Mouse (Mus musculus): ENCODE measurements around the gene Tm4sf5. TPM values are rescaled to one million over a fixed set of nuclear protein-coding genes. Genes with fewer than 3 reads are reported as not detected.
A peak's percentile ranks its signal among the peaks of the same experiment; 100 is the strongest.

The Tm4sf5 gene
- polyA plus RNA-seq, 1 experiment from 2014 or later, result 65.0 TPM

- WGBS, result 44% methylated on average over 2 of the region's 2 CpGs
- ATAC-seq (ENCODE audit: insufficient read depth, low FRiP score, low read depth), result no peak
- Histone ChIP-seq H3K36me3 (no peaks in the 10 kb centered on the region), H3K9me3 (no peaks in the 10 kb centered on the region), H3K4me3 (replicated peaks) (no peak overlapping the region), H3K4me2 (no peak overlapping the region), H3K4me1 (no peaks in the 10 kb centered on the region), H3K27me3 (replicated peaks) (no peaks in the 10 kb centered on the region), H3K9ac (no peak overlapping the region), H3K27ac (0 out of 2 replicates have a peak overlapping the region, but pooled peaks have one; percentile 31)
Observed at GRCm38 (mm10) chr11:70485498-70485897, 19.5 kb upstream of the Tm4sf5 start.

- H3K36me3 ChIP-seq, result no peaks in the 10 kb centered on the region
- 33% methylated on average over 4 of the region's 4 CpGs for WGBS
- no peak overlapping the region for H3K4me2 ChIP-seq
- H3K27ac ChIP-seq, result no peak overlapping the region
- no peak overlapping the region for H3K4me3 ChIP-seq (replicated peaks)
- H3K9ac ChIP-seq, result no peak overlapping the region
- no peaks in the 10 kb centered on the region for H3K4me1 ChIP-seq
- ATAC-seq (ENCODE audit: insufficient read depth, low FRiP score, low read depth), result no peak
- H3K9me3 ChIP-seq, result no peaks in the 10 kb centered on the region
- no peaks in the 10 kb centered on the region for H3K27me3 ChIP-seq (replicated peaks)
Observed at GRCm38 (mm10) chr11:70487816-70488215, 17.2 kb upstream of the Tm4sf5 start.

GRCm38 (mm10) chr11:70489138-70489537 is 15.9 kb upstream of the Tm4sf5 start:
- H3K27ac ChIP-seq, result no peak overlapping the region
- no peak overlapping the region for H3K4me2 ChIP-seq
- WGBS, result 88% methylated on average over 3 of the region's 3 CpGs
- no peak overlapping the region for H3K4me3 ChIP-seq (replicated peaks)
- no peaks in the 10 kb centered on the region for H3K9me3 ChIP-seq
- H3K36me3 ChIP-seq, result no peaks in the 10 kb centered on the region
- no peaks in the 10 kb centered on the region for H3K27me3 ChIP-seq (replicated peaks)
- H3K9ac ChIP-seq, result no peak overlapping the region
- no peaks in the 10 kb centered on the region for H3K4me1 ChIP-seq
- no peak for ATAC-seq (ENCODE audit: insufficient read depth, low FRiP score, low read depth)

- Histone ChIP-seq H3K4me1 (no peaks in the 10 kb centered on the region), H3K27me3 (replicated peaks) (no peaks in the 10 kb centered on the region), H3K36me3 (no peaks in the 10 kb centered on the region), H3K4me2 (no peak overlapping the region), H3K9ac (no peak overlapping the region), H3K4me3 (replicated peaks) (no peak overlapping the region), H3K27ac (no peak overlapping the region), H3K9me3 (no peaks in the 10 kb centered on the region)
- no peak for ATAC-seq (ENCODE audit: insufficient read depth, low FRiP score, low read depth)
- 79% methylated on average over 6 of the region's 6 CpGs for WGBS
Observed at GRCm38 (mm10) chr11:70489684-70490083, 15.4 kb upstream of the Tm4sf5 start.

- no peaks in the 10 kb centered on the region for H3K9me3 ChIP-seq
- no peak for ATAC-seq (ENCODE audit: insufficient read depth, low FRiP score, low read depth)
- no peaks in the 10 kb centered on the region for H3K36me3 ChIP-seq
- H3K27me3 ChIP-seq (replicated peaks), result no peaks in the 10 kb centered on the region
- 63% methylated on average over 14 of the region's 14 CpGs for WGBS
- H3K4me3 ChIP-seq (replicated peaks), result no peak overlapping the region
- H3K27ac ChIP-seq, result no peak overlapping the region
- no peak overlapping the region for H3K4me2 ChIP-seq
- H3K4me1 ChIP-seq, result no peaks in the 10 kb centered on the region
- H3K9ac ChIP-seq, result no peak overlapping the region
Observed at GRCm38 (mm10) chr11:70499566-70500475, 5.2 kb upstream of the Tm4sf5 start.

GRCm38 (mm10) chr11:70500476-70500812 is 4.6 kb upstream of the Tm4sf5 start:
- H3K9me3 ChIP-seq, result no peaks in the 10 kb centered on the region
- H3K4me2 ChIP-seq, result no peak overlapping the region
- no peak overlapping the region for H3K4me3 ChIP-seq (replicated peaks)
- H3K27ac ChIP-seq, result 0 out of 2 replicates have a peak overlapping the region, but pooled peaks have one; percentile 13
- H3K4me1 ChIP-seq, result no peaks in the 10 kb centered on the region
- no peaks in the 10 kb centered on the region for H3K36me3 ChIP-seq
- WGBS, result 73% methylated on average over 1 of the region's 1 CpGs
- H3K27me3 ChIP-seq (replicated peaks), result no peaks in the 10 kb centered on the region
- no peak for ATAC-seq (ENCODE audit: insufficient read depth, low FRiP score, low read depth)
- H3K9ac ChIP-seq, result no peak overlapping the region

GRCm38 (mm10) chr11:70502018-70502417 is 3.0 kb upstream of the Tm4sf5 start:
- no peaks in the 10 kb centered on the region for H3K9me3 ChIP-seq
- 39% methylated on average over 3 of the region's 3 CpGs for WGBS
- no peaks in the 10 kb centered on the region for H3K27me3 ChIP-seq (replicated peaks)
- H3K9ac ChIP-seq, result no peak overlapping the region
- ATAC-seq (ENCODE audit: insufficient read depth, low FRiP score, low read depth), result no peak
- H3K4me1 ChIP-seq, result no peaks in the 10 kb centered on the region
- H3K27ac ChIP-seq, result no peak overlapping the region
- H3K4me3 ChIP-seq (replicated peaks), result no peak overlapping the region
- no peaks in the 10 kb centered on the region for H3K36me3 ChIP-seq
- H3K4me2 ChIP-seq, result no peak overlapping the region

GRCm38 (mm10) chr11:70506385-70506784 is 1.3 kb downstream of the Tm4sf5 start:
- Histone ChIP-seq H3K4me3 (replicated peaks) (no peak overlapping the region), H3K4me2 (no peak overlapping the region), H3K27ac (no peak overlapping the region), H3K27me3 (replicated peaks) (no peaks in the 10 kb centered on the region), H3K9ac (no peak overlapping the region), H3K36me3 (no peaks in the 10 kb centered on the region), H3K4me1 (0 out of 2 replicates have a peak, but pooled peaks cover 3% of the 10 kb centered on the region), H3K9me3 (no peaks in the 10 kb centered on the region)
- WGBS, result 21% methylated on average over 4 of the region's 4 CpGs
- no peak for ATAC-seq (ENCODE audit: insufficient read depth, low FRiP score, low read depth)

- no peak overlapping the region for H3K9ac ChIP-seq
- 0 out of 2 replicates have a peak, but pooled peaks cover 3% of the 10 kb centered on the region for H3K4me1 ChIP-seq
- no peaks in the 10 kb centered on the region for H3K27me3 ChIP-seq (replicated peaks)
- H3K9me3 ChIP-seq, result no peaks in the 10 kb centered on the region
- 69% methylated on average over 7 of the region's 7 CpGs for WGBS
- no peak overlapping the region for H3K4me3 ChIP-seq (replicated peaks)
- no peak overlapping the region for H3K27ac ChIP-seq
- H3K4me2 ChIP-seq, result no peak overlapping the region
- no peaks in the 10 kb centered on the region for H3K36me3 ChIP-seq
- no peak for ATAC-seq (ENCODE audit: insufficient read depth, low FRiP score, low read depth)
Observed at GRCm38 (mm10) chr11:70506962-70507515, 2.0 kb downstream of the Tm4sf5 start.

- Histone ChIP-seq H3K27me3 (replicated peaks) (no peaks in the 10 kb centered on the region), H3K27ac (no peak overlapping the region), H3K9ac (no peak overlapping the region), H3K9me3 (no peaks in the 10 kb centered on the region), H3K4me3 (replicated peaks) (no peak overlapping the region), H3K4me1 (0 out of 2 replicates have a peak, but pooled peaks cover 3% of the 10 kb centered on the region), H3K36me3 (no peaks in the 10 kb centered on the region), H3K4me2 (peak overlapping the region; percentile 26; the same call in 1 of the 2 replicates)
- 12% methylated on average over 19 of the region's 19 CpGs for WGBS
- 0 out of 2 replicates have a peak, but pooled peaks have one; percentile 28 for ATAC-seq (ENCODE audit: insufficient read depth, low FRiP score, low read depth)
Observed at GRCm38 (mm10) chr11:70509753-70510564, 4.9 kb downstream of the Tm4sf5 start.

GRCm38 (mm10) chr11:70511242-70511641 is 6.2 kb downstream of the Tm4sf5 start:
- no peaks in the 10 kb centered on the region for H3K9me3 ChIP-seq
- H3K4me2 ChIP-seq, result no peak overlapping the region
- no peak overlapping the region for H3K9ac ChIP-seq
- no peak overlapping the region for H3K4me3 ChIP-seq (replicated peaks)
- WGBS, result 73% methylated on average over 2 of the region's 2 CpGs
- no peaks in the 10 kb centered on the region for H3K27me3 ChIP-seq (replicated peaks)
- no peak for ATAC-seq (ENCODE audit: insufficient read depth, low FRiP score, low read depth)
- H3K27ac ChIP-seq, result no peak overlapping the region
- no peaks in the 10 kb centered on the region for H3K36me3 ChIP-seq
- 0 out of 2 replicates have a peak, but pooled peaks cover 3% of the 10 kb centered on the region for H3K4me1 ChIP-seq

All from stomach, embryonic 15.5 days (tissue).